Mouse (Mus musculus) left cerebral cortex, adult 6 months (tissue): ENCODE measurements around the gene Drd2. TPM values are rescaled to one million over a fixed set of nuclear protein-coding genes. Genes with fewer than 3 reads are reported as not detected.

ENCODE experiments used
- long read RNA-seq, 2 experiments: library from polyadenylated mRNA; unstranded; transcript quantifications; one replicate each; pipeline ENCODE4 v2.0.0; 2019 to 2020
- polyA plus RNA-seq: library from polyadenylated mRNA; unstranded; fragments of <200 nt; fragmentation: Nextera tagmentation; gene quantifications from 2 replicates; pipeline ENCODE4 v1.2.3, GENCODE M21; 2021

Drd2 gene
- 5.4 and 5.9 TPM in 2 replicates for polyA plus RNA-seq
- long read RNA-seq, experiment 1, partial matches to known transcripts = 22 of 25 reads
- long read RNA-seq, experiment 1, other reads (novel, unspliced or antisense) = 2 of 25 reads
- long read RNA-seq, experiment 2, partial matches to known transcripts = 9 of 9 reads
- long read RNA-seq, experiment 2, other reads (novel, unspliced or antisense) = 0 of 9 reads

DNA sequence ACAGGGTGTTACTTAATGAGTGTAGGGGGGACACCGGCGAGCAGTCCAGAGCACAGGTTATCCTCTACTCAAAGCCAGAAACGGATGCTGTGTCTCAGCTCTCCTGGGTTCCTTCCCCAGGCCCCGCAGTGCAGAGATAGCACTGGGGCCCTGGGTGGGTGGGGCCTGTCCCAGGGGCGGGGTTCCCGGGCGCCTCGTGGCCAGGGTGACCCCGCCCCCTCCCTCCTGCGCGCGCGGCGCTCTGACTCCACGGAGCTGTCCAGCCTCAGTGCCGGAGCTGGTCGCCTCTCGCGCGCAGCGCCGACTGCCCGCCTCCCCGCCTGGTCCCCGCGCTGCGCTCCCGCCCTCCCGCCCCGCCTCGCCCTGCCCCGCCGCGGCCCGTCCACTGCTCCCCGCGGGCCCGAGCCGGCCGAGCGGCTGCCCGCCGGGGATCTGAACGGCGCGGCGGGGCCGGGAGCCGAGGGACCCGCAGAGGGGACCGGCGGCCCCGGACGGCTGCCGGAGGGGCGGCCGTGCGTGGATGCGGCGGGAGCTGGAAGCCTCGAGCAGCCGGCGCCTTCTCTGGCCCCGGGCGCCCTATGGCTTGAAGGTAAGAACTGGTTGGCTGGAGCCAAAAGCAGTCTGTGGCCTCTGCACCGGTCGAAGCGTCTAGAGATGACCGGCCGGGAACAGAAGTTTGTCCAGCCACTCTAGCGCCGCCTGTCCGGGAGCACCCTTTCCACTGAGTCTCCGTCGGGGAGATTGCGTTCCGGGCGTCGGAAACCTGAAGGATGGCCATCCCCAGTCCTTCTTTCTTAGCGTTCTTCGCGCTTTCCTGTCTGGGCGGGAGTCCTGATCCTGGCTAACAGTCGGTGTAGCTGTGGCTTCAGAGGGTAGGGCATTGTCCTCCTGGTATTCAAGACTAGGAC lies at the start of gene Drd2:
Gene Drd2 (plus strand): TSS at position 492 of the 908 bp plus-strand sequence.

GRCm38 (mm10) chr9:49426921-49427320 lies 86.5 kb downstream of the Drd2 start, which contains the start of gene Ankk1:
Gene Ankk1 (minus strand): TSS chr9:49427021.

Other genes starting within 250 kb of the Drd2 start
- gene Gm4894, start 90.1 kb upstream of the Drd2 start, polyA plus RNA-seq = not detected in 2 replicates
- 0.04 and 0.07 TPM in 2 replicates for gene Ankk1, start 86.4 kb downstream of the Drd2 start, polyA plus RNA-seq
- 0.68 and 1.0 TPM in 2 replicates for gene Ttc12, start 145.6 kb downstream of the Drd2 start, polyA plus RNA-seq